Mouse (Mus musculus) stomach, embryonic 15.5 days (tissue): ENCODE data around the gene Alk. TPM values are rescaled to one million over a fixed set of nuclear protein-coding genes. Genes with fewer than 3 reads are reported as not detected.

Source experiments
- ATAC-seq: fragments of 200-750 bp; cut with Nextera tagmentation; 2 replicates; pipeline ENCODE4 v1.8.0; 2017; ENCODE audit warnings: low read depth, moderate number of reproducible peaks, moderate TSS enrichment; ENCODE audit not compliant: insufficient read depth, low FRiP score
- H3K27ac ChIP-seq: fragments of 300-500 bp; sonication (generic); 2 replicates; pipeline ENCODE4 v1.5.1; 2015; ENCODE audit warnings: mild to moderate bottlenecking, inconsistent platforms
- H3K27me3 ChIP-seq: fragments of 300-500 bp; sonication (generic); replicated peaks from 2 replicates; pipeline ENCODE4 v1.6.1; 2015; ENCODE audit warnings: inconsistent platforms
- H3K36me3 ChIP-seq: fragments of 300-500 bp; sonication (generic); 2 replicates; pipeline ENCODE4 v1.6.1; 2015; ENCODE audit warnings: inconsistent platforms
- H3K4me1 ChIP-seq: fragments of 300-500 bp; sonication (generic); 2 replicates; pipeline ENCODE4 v1.6.1; 2015; ENCODE audit warnings: inconsistent platforms
- H3K4me2 ChIP-seq: fragments of 300-500 bp; sonication (generic); 2 replicates; pipeline ENCODE4 v1.6.1; 2015; ENCODE audit warnings: mild to moderate bottlenecking, inconsistent platforms
- H3K4me3 ChIP-seq: fragments of 300-500 bp; sonication (generic); replicated peaks from 2 replicates; pipeline ENCODE4 v1.5.1; 2015; ENCODE audit warnings: inconsistent platforms
- H3K9ac ChIP-seq: fragments of 300-500 bp; sonication (generic); 2 replicates; pipeline ENCODE4 v1.6.1; 2015; ENCODE audit warnings: inconsistent platforms
- H3K9me3 ChIP-seq: fragments of 300-500 bp; sonication (generic); 2 replicates; pipeline ENCODE4 v1.6.1; 2016; ENCODE audit warnings: inconsistent platforms
- WGBS: fragments of 180-500 bp; shearing (Covaris S2); methylation state at CpG from one replicate; pipeline ENCODE4 v1.1.7; 2015; 5-methylcytosine and 5-hydroxymethylcytosine counted together
- polyA plus RNA-seq: library from polyadenylated mRNA; unstranded; fragments of >200 nt; fragmentation: Nextera tagmentation; extraction: Ambion mirVana; gene quantifications from 2 replicates; pipeline ENCODE4 v1.2.1, GENCODE M21; 2015

Alk gene
- polyA plus RNA-seq, 1 experiment from 2014 or later, result 1.7 TPM

GRCm38 (mm10) chr17:72081396-72081795, 523.0 kb downstream of the Alk start:
- 73% methylated on average over 2 of the region's 2 CpGs for WGBS
- no peak overlapping the region for H3K4me2 ChIP-seq

GRCm38 (mm10) chr17:72076306-72076921, 528.0 kb downstream of the Alk start:
- 13% methylated on average over 12 of the region's 12 CpGs for WGBS
- no peak overlapping the region for H3K9ac ChIP-seq
- H3K4me2 ChIP-seq, result no peak overlapping the region
- H3K27ac ChIP-seq, result no peak overlapping the region
- no peaks in the 10 kb centered on the region for H3K4me1 ChIP-seq
- H3K9me3 ChIP-seq, result no peaks in the 10 kb centered on the region
- no peaks in the 10 kb centered on the region for H3K36me3 ChIP-seq
- no peak for ATAC-seq
- no peaks in the 10 kb centered on the region for H3K27me3 ChIP-seq
- no peak overlapping the region for H3K4me3 ChIP-seq

More at GRCm38 (mm10) chr17:72081396-72081795, 523.0 kb downstream of the Alk start:
- no peak overlapping the region for H3K27ac ChIP-seq
- H3K36me3 ChIP-seq, result no peaks in the 10 kb centered on the region
- no peaks in the 10 kb centered on the region for H3K9me3 ChIP-seq
- H3K4me1 ChIP-seq, result no peaks in the 10 kb centered on the region
- H3K9ac ChIP-seq, result no peak overlapping the region
- no peak overlapping the region for H3K4me3 ChIP-seq
- ATAC-seq, result no peak
- H3K27me3 ChIP-seq, result no peaks in the 10 kb centered on the region

GRCm38 (mm10) chr17:72071871-72072270, 532.6 kb downstream of the Alk start:
- ATAC-seq, result no peak
- H3K36me3 ChIP-seq, result no peaks in the 10 kb centered on the region
- H3K4me1 ChIP-seq, result no peaks in the 10 kb centered on the region
- H3K27ac ChIP-seq, result no peak overlapping the region
- WGBS, result 51% methylated on average over 1 of the region's 1 CpGs
- H3K9ac ChIP-seq, result no peak overlapping the region
- no peak overlapping the region for H3K4me3 ChIP-seq
- H3K4me2 ChIP-seq, result no peak overlapping the region
- no peaks in the 10 kb centered on the region for H3K27me3 ChIP-seq
- no peaks in the 10 kb centered on the region for H3K9me3 ChIP-seq

GRCm38 (mm10) chr17:72068176-72068575, 536.3 kb downstream of the Alk start:
- 53% methylated on average over 6 of the region's 6 CpGs for WGBS
- Histone ChIP-seq H3K27ac (no peak overlapping the region), H3K4me1 (no peaks in the 10 kb centered on the region), H3K27me3 (no peaks in the 10 kb centered on the region), H3K9me3 (no peaks in the 10 kb centered on the region), H3K36me3 (no peaks in the 10 kb centered on the region), H3K9ac (no peak overlapping the region), H3K4me2 (no peak overlapping the region), H3K4me3 (no peak overlapping the region)
- ATAC-seq, result no peak

GRCm38 (mm10) chr17:72062978-72063377, 541.4 kb downstream of the Alk start:
- Histone ChIP-seq H3K9ac (no peak overlapping the region), H3K9me3 (no peaks in the 10 kb centered on the region), H3K27ac (no peak overlapping the region), H3K4me2 (no peak overlapping the region), H3K4me1 (no peaks in the 10 kb centered on the region), H3K36me3 (no peaks in the 10 kb centered on the region), H3K27me3 (no peaks in the 10 kb centered on the region), H3K4me3 (no peak overlapping the region)
- no peak for ATAC-seq
- 86% methylated on average over 3 of the region's 3 CpGs for WGBS

GRCm38 (mm10) chr17:72059312-72059711, 545.1 kb downstream of the Alk start:
- H3K4me3 ChIP-seq, result no peak overlapping the region
- H3K36me3 ChIP-seq, result no peaks in the 10 kb centered on the region
- no peak overlapping the region for H3K9ac ChIP-seq
- no peak overlapping the region for H3K4me2 ChIP-seq
- H3K9me3 ChIP-seq, result no peaks in the 10 kb centered on the region
- H3K4me1 ChIP-seq, result no peaks in the 10 kb centered on the region
- ATAC-seq, result no peak
- 53% methylated on average over 7 of the region's 7 CpGs for WGBS
- H3K27me3 ChIP-seq, result no peaks in the 10 kb centered on the region
- H3K27ac ChIP-seq, result no peak overlapping the region

- Histone ChIP-seq H3K4me1 (no peaks in the 10 kb centered on the region), H3K9ac (no peak overlapping the region), H3K4me3 (no peak overlapping the region), H3K27me3 (no peaks in the 10 kb centered on the region), H3K36me3 (no peaks in the 10 kb centered on the region), H3K4me2 (no peak overlapping the region), H3K9me3 (no peaks in the 10 kb centered on the region), H3K27ac (no peak overlapping the region)
- no peak for ATAC-seq
- WGBS, result 92% methylated on average over 2 of the region's 2 CpGs
These were observed 558.8 kb downstream of the Alk start for GRCm38 (mm10) chr17:72045671-72046070.

GRCm38 (mm10) chr17:72043667-72044390, 560.6 kb downstream of the Alk start:
- no peaks in the 10 kb centered on the region for H3K27me3 ChIP-seq
- no peaks in the 10 kb centered on the region for H3K4me1 ChIP-seq
- H3K9me3 ChIP-seq, result no peaks in the 10 kb centered on the region
- H3K4me3 ChIP-seq, result no peak overlapping the region
- WGBS, result 78% methylated on average over 11 of the region's 11 CpGs
- H3K4me2 ChIP-seq, result no peak overlapping the region
- no peak for ATAC-seq
- H3K36me3 ChIP-seq, result no peaks in the 10 kb centered on the region
- H3K9ac ChIP-seq, result no peak overlapping the region
- H3K27ac ChIP-seq, result no peak overlapping the region

GRCm38 (mm10) chr17:72043001-72043666, 561.3 kb downstream of the Alk start:
- no peak for ATAC-seq
- H3K9me3 ChIP-seq, result no peaks in the 10 kb centered on the region
- no peaks in the 10 kb centered on the region for H3K36me3 ChIP-seq
- 58% methylated on average over 9 of the region's 9 CpGs for WGBS
- no peak overlapping the region for H3K4me2 ChIP-seq
- no peak overlapping the region for H3K4me3 ChIP-seq
- H3K4me1 ChIP-seq, result no peaks in the 10 kb centered on the region
- no peak overlapping the region for H3K9ac ChIP-seq
- H3K27me3 ChIP-seq, result no peaks in the 10 kb centered on the region
- no peak overlapping the region for H3K27ac ChIP-seq

- no peaks in the 10 kb centered on the region for H3K9me3 ChIP-seq
- ATAC-seq, result no peak
These were observed 565.1 kb downstream of the Alk start for GRCm38 (mm10) chr17:72039176-72039948.

GRCm38 (mm10) chr17:72038371-72038770, 566.1 kb downstream of the Alk start:
- no peaks in the 10 kb centered on the region for H3K36me3 ChIP-seq
- H3K4me1 ChIP-seq, result no peaks in the 10 kb centered on the region
- H3K9me3 ChIP-seq, result no peaks in the 10 kb centered on the region
- no peaks in the 10 kb centered on the region for H3K27me3 ChIP-seq
- ATAC-seq, result no peak
- H3K4me3 ChIP-seq, result no peak overlapping the region
- no peak overlapping the region for H3K4me2 ChIP-seq
- no peak overlapping the region for H3K27ac ChIP-seq
- no peak overlapping the region for H3K9ac ChIP-seq
- whole genome bisulfite sequencing, result 88% methylated on average over 5 of the region's 5 CpGs

More at GRCm38 (mm10) chr17:72039176-72039948, 565.1 kb downstream of the Alk start:
- no peaks in the 10 kb centered on the region for H3K36me3 ChIP-seq
- H3K4me3 ChIP-seq, result no peak overlapping the region
- no peak overlapping the region for H3K27ac ChIP-seq
- no peaks in the 10 kb centered on the region for H3K27me3 ChIP-seq
- H3K4me2 ChIP-seq, result no peak overlapping the region
- no peak overlapping the region for H3K9ac ChIP-seq
- no peaks in the 10 kb centered on the region for H3K4me1 ChIP-seq
- 62% methylated on average over 7 of the region's 7 CpGs for WGBS

GRCm38 (mm10) chr17:72030672-72031071, 573.8 kb downstream of the Alk start:
- no peak for ATAC-seq
- H3K9me3 ChIP-seq, result no peaks in the 10 kb centered on the region
- H3K36me3 ChIP-seq, result no peaks in the 10 kb centered on the region
- H3K27me3 ChIP-seq, result no peaks in the 10 kb centered on the region
- no peaks in the 10 kb centered on the region for H3K4me1 ChIP-seq
- no peak overlapping the region for H3K9ac ChIP-seq
- H3K4me2 ChIP-seq, result no peak overlapping the region
- no peak overlapping the region for H3K27ac ChIP-seq
- H3K4me3 ChIP-seq, result no peak overlapping the region
- 79% methylated on average over 7 of the region's 7 CpGs for WGBS
